Mouse (Mus musculus): ENCODE measurements around the gene Cdkl1. TPM values are rescaled to one million over a fixed set of nuclear protein-coding genes. Genes with fewer than 3 reads are reported as not detected.

The Cdkl1 gene
- polyA plus RNA-seq, 1 experiment from 2014 or later = 9.0 TPM

DNA sequence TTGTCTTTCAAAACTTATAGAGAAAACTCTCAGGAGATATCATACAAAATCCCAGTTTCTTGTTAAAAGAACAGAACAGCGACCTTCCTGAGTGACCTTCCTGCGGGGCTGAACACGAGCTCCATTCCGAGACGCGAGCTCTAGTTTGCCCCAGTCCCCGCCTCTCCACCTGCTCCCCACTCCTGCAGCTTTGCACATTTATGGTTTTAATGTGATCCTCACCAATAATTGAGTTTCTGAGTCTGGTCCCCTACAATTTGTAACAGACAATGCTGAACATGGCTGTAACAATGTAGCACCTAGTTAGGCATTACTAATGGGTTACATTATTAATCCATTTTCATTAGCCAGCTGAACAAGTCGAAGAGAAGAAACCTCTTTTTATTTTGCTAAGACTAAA, 9.6 kb downstream of the Cdkl1 start:
- WGBS = 54% methylated on average over 8 of the region's 8 CpGs
- H3K36me3 ChIP-seq = no peaks in the 10 kb centered on the region
- H3K4me1 ChIP-seq (replicated peaks) = no peaks in the 10 kb centered on the region
- H3K27me3 ChIP-seq = no peaks in the 10 kb centered on the region
- no peak overlapping the region for H3K9ac ChIP-seq
- ATAC-seq (ENCODE audit: low FRiP score, low read depth) = no peak
- no peak overlapping the region for H3K4me2 ChIP-seq
- no peak overlapping the region for H3K27ac ChIP-seq (replicated peaks)
- H3K4me3 ChIP-seq = no peak overlapping the region
- H3K9me3 ChIP-seq = no peaks in the 10 kb centered on the region

DNA sequence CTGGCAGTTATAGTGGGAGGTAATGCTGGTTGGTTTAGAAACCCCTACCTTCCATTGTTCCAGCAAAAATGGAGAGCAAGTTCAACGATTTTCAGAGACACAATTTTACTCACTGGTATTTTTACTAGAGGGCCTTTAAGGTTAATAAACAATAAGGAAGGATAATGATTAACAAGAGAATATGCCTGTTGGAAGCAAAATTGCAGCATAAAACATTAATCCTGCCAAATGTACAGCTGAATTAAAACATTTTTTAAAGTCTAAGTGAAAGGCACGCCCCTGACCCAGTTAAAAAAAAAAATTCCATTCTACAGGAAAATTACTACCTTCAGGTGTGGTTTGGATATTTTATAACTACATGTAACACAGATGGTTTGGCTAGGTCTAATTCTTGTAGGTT, 13.1 kb downstream of the Cdkl1 start:
- ATAC-seq (ENCODE audit: low FRiP score, low read depth) = no peak
- Histone ChIP-seq H3K4me2 (no peak overlapping the region), H3K4me1 (replicated peaks) (no peaks in the 10 kb centered on the region), H3K9me3 (no peaks in the 10 kb centered on the region), H3K27me3 (no peaks in the 10 kb centered on the region), H3K36me3 (no peaks in the 10 kb centered on the region), H3K27ac (replicated peaks) (no peak overlapping the region), H3K9ac (no peak overlapping the region), H3K4me3 (no peak overlapping the region)
- WGBS = 81% methylated on average over 2 of the region's 2 CpGs

DNA sequence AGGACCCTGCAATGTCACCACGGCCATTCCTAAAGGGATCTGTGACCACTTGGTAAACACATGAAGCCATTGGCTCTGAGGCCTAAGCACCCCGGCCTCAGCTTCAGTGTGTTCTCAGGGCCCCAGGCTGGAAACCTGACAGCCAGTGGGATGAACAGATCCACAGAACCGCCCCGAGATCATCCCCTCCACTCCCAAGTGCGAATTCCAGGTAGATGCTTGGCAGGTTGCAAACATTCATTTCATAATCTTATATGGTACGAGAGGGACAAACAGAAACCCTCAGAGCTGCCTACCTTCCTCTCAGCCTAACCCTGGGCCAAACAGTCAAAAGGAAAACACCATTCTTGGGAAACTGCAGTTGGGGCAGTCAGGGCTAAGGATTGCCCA, 13.7 kb downstream of the Cdkl1 start:
- H3K4me3 ChIP-seq = no peak overlapping the region
- no peaks in the 10 kb centered on the region for H3K27me3 ChIP-seq
- no peak overlapping the region for H3K4me2 ChIP-seq
- H3K27ac ChIP-seq (replicated peaks) = no peak overlapping the region
- no peak overlapping the region for H3K9ac ChIP-seq
- H3K4me1 ChIP-seq (replicated peaks) = no peaks in the 10 kb centered on the region
- ATAC-seq (ENCODE audit: low FRiP score, low read depth) = no peak
- no peaks in the 10 kb centered on the region for H3K9me3 ChIP-seq
- 91% methylated on average over 6 of the region's 6 CpGs for WGBS
- no peaks in the 10 kb centered on the region for H3K36me3 ChIP-seq

DNA sequence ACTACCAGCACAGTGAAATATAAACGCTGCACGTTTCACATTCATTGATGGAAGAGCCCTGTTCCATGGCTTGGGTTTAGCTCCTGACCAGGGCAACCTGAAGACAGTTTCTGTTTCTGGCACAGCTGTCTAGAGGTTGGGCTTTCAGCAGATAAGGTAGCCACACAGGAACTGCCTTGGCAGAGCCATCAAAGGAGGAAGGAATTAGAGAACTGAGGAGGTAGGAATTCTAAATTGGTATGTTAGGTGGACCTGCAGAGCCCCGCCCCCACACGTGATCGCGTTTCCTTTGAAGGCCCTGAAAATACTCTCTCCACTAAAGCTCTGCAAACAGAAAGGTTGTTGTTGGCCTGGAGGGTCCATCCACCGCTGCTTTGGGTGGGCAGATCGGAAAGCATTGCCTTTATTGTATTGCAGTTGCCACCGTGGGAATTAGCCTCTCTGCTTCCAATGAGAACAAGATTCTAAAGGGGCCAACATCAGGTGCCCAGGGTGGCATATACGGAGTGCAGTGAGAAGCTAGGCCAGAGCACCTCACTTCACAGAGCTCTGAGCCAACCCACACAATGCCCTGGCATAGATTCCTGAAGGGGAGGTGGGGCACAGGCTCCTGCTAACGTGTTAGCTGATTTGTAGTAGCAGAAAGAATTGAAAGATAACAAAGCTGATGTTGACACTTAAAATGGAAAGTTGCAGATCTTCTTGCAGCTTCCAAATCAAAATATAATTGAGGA, 14.3 kb downstream of the Cdkl1 start:
- H3K9me3 ChIP-seq = no peaks in the 10 kb centered on the region
- no peaks in the 10 kb centered on the region for H3K27me3 ChIP-seq
- no peak overlapping the region for H3K4me3 ChIP-seq
- no peak overlapping the region for H3K27ac ChIP-seq (replicated peaks)
- no peak overlapping the region for H3K4me2 ChIP-seq
- no peak overlapping the region for H3K9ac ChIP-seq
- H3K4me1 ChIP-seq (replicated peaks) = no peaks in the 10 kb centered on the region
- 74% methylated on average over 11 of the region's 11 CpGs for WGBS
- H3K36me3 ChIP-seq = no peaks in the 10 kb centered on the region
- ATAC-seq (ENCODE audit: low FRiP score, low read depth) = no peak

DNA sequence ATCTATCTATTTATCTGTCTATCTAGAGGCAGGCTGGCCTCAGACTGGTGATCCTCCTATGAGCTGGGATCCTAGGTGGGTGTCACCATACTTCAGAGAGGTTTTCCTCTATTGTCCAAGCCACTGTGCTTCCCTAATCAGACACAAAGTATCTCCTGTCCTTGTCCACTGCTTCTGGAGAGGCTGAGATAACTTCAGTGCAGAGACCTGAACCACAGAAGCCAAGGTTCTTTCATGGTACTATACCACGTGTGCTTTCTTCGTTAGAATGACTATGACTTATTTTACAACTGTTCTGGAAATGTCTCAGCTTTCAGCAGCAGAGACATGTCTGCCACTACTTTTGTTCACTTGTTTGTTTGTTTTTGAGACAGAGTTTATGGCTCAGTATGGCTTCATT, 22.2 kb downstream of the Cdkl1 start:
- H3K4me1 ChIP-seq (replicated peaks) = peaks cover 6% of the 10 kb centered on the region
- no peaks in the 10 kb centered on the region for H3K27me3 ChIP-seq
- H3K27ac ChIP-seq (replicated peaks) = no peak overlapping the region
- no peak overlapping the region for H3K4me3 ChIP-seq
- WGBS = 96% methylated on average over 2 of the region's 2 CpGs
- no peak for ATAC-seq (ENCODE audit: low FRiP score, low read depth)
- no peaks in the 10 kb centered on the region for H3K36me3 ChIP-seq
- H3K9ac ChIP-seq = no peak overlapping the region
- no peaks in the 10 kb centered on the region for H3K9me3 ChIP-seq
- H3K4me2 ChIP-seq = no peak overlapping the region

DNA sequence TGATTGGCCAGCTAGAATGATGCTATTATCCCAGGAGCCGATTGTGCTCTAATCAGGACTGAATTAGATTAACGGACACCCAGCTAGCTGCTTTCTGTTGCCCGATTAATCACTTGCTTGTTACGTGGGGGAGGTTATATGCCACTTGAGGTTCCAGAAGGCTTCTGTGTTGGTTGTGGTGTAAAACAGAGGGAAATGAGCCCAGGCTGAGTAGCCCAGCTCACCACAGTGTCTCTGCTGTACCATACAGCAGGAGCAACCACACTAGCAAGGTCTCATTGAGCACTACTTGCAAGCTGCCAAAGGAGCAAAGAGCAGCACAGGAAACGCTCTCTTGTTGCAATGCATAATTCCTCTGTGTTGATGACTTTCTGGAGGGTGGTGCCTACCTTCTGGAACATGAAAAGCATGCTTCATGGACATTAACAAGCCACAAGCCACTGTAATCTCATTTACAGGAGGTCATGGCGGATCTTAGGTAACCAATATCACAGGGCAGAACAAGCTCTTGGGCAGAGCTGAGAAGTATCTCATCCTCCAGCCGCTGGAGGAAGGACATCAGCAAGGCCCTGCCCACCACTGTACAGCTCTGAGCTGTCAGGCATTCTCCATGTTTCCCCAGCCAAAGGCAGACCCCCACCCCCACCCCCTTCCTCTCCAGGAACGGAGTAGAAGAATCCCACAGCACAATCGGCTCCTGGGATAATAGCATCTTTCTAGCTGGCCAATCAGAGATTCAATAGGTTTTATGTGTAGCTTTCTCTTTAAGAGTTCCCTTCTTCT, 23.4 kb downstream of the Cdkl1 start:
- Histone ChIP-seq H3K4me3 (no peak overlapping the region), H3K27me3 (no peaks in the 10 kb centered on the region), H3K4me1 (replicated peaks) (peaks cover 6% of the 10 kb centered on the region), H3K36me3 (no peaks in the 10 kb centered on the region), H3K27ac (replicated peaks) (no peak overlapping the region), H3K9ac (no peak overlapping the region), H3K9me3 (no peaks in the 10 kb centered on the region), H3K4me2 (no peak overlapping the region)
- ATAC-seq (ENCODE audit: low FRiP score, low read depth) = no peak
- 40% methylated on average over 9 of the region's 9 CpGs for WGBS

DNA sequence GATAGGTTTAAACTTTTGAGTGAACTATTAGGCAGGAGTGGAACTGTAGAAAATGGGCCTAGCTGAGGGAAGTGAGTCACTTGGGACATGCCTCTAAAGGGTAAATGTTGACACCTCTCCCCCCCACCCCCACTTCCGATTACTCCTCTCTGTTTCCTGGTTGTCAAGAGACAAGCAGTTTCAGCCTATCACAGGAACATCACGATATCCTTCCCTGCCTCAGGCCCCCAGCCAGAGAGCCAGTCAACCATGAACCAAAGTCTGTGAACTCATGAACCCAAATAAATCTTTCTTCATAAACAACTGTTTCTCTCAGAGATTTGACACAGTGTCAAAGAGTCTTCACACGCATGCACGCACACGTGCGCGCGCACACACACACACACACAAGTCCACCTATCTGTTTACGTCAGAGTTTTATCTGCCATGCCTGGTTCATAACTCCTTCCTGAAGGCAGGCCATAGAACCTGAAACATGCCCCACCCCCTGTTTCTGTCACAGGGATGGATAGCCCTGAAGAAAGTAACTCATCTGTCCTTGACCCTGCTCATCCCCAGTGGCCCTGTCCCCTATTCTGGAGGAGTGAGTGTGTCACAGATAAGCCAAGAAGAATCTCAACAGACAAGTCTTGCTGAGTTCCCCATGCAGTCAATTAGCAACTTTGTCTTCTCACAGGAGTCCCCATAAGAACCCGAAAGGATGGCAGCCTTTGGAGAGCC, 24.7 kb downstream of the Cdkl1 start:
- Histone ChIP-seq H3K4me3 (no peak overlapping the region), H3K9ac (no peak overlapping the region), H3K9me3 (no peaks in the 10 kb centered on the region), H3K4me1 (replicated peaks) (peaks cover 6% of the 10 kb centered on the region), H3K27ac (replicated peaks) (no peak overlapping the region), H3K4me2 (no peak overlapping the region), H3K36me3 (no peaks in the 10 kb centered on the region), H3K27me3 (no peaks in the 10 kb centered on the region)
- no peak for ATAC-seq (ENCODE audit: low FRiP score, low read depth)
- 85% methylated on average over 10 of the region's 10 CpGs for WGBS

DNA sequence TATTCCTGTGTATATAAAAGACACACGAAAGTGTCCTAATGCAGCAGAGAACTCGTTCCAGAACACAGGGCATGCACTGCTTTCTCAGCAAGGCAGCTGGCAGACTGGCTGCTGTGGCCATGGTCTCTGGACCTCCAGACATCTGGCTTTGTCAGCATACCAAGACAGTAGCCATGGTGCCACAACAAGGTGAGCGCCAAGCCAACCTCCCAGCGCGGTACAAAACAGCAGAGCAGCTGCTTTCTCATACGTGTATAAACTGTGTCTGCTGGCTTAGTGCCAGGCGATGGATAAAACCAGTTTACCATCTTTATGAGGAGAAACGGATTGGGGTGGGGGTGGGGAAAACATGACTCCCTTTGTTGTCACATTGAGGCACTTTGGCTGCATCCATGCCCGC, 25.5 kb downstream of the Cdkl1 start:
- H3K4me2 ChIP-seq = no peak overlapping the region
- ATAC-seq (ENCODE audit: low FRiP score, low read depth) = no peak
- WGBS = 48% methylated on average over 9 of the region's 9 CpGs
- no peak overlapping the region for H3K9ac ChIP-seq
- no peak overlapping the region for H3K4me3 ChIP-seq
- H3K4me1 ChIP-seq (replicated peaks) = peaks cover 6% of the 10 kb centered on the region
- H3K27me3 ChIP-seq = no peaks in the 10 kb centered on the region
- H3K9me3 ChIP-seq = no peaks in the 10 kb centered on the region
- H3K27ac ChIP-seq (replicated peaks) = no peak overlapping the region
- H3K36me3 ChIP-seq = no peaks in the 10 kb centered on the region

DNA sequence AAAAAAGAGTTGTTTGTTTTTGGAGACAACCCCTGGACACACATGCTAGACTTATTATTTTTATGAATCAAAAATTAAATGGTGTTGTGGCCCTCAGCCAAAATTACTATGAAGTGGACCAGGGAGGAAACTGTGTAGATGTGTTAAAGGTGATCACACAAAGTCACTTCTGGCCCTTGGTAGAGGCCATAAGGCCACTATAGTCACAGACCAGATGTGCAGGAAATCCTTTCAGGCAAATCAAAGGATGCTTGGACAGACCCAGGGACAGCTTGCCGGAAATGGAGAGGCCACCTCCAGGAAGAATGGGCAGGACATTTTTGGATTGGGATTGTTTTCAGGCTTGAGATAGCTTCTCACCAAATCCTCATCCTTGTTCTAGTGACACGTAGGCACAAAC, 29.5 kb downstream of the Cdkl1 start:
- WGBS = 65% methylated on average over 2 of the region's 2 CpGs
- no peak overlapping the region for H3K9ac ChIP-seq
- ATAC-seq (ENCODE audit: low FRiP score, low read depth) = no peak

DNA sequence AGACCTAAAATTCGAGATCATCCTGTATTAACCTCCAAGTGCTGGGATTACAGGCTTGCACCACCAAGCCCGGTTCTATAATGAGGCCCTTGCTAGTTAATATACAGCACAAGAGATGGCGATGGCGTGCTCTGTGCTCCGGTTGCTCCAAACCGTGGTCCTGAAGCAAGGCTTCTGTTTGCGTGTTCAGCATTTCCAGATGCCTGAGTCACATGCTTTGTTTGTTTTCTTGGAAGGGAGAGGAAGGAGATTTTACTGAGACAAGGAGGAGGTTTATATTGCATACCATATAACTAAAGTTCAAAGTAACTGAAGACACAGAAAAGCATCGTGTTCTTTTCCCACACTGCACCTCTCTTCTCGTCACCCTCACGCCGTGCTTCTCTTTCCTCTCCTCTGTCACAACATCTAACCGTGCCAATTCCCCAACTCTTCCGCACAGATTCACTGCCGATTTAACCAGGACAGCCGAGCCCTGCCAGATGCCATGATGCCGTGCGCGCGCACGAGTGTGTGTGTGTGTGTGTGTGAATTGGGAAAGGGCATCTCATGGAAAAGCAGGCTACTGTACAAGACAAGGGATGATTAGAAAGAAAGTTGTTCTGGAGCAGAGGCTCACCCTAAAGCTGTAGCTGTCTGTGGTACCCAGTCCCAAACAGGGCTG, 30.2 kb downstream of the Cdkl1 start:
- no peak for ATAC-seq (ENCODE audit: low FRiP score, low read depth)
- H3K27ac ChIP-seq (replicated peaks) = 0 out of 2 replicates have a peak overlapping the region, but pooled peaks have one; percentile 13
- H3K4me1 ChIP-seq (replicated peaks) = peaks cover 16% of the 10 kb centered on the region

More for the DNA sequence above, 29.5 kb downstream of the Cdkl1 start:
- Histone ChIP-seq H3K27ac (replicated peaks) (no peak overlapping the region), H3K4me3 (no peak overlapping the region), H3K4me1 (replicated peaks) (peaks cover 16% of the 10 kb centered on the region), H3K9me3 (no peaks in the 10 kb centered on the region), H3K36me3 (no peaks in the 10 kb centered on the region), H3K4me2 (no peak overlapping the region), H3K27me3 (no peaks in the 10 kb centered on the region)

DNA sequence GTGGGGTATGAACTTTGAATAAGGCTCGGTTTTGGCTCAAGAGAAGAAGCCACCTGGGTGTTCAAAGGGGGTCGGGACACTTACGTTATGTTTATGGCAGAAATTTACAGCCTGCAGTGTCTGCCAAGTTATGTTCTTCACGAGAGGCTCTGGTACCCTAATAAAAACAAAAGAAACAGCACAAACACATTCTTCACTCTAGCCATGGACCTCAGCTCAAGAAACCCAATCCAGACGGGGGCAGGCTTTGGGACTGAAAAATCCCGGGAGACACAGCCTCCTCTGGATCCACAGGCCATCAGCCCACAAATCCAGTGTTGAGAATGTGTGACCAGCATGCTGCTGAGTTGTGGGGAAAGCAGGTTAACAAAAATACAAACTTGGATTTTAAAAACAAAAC, 31.1 kb downstream of the Cdkl1 start:
- Histone ChIP-seq H3K27me3 (no peaks in the 10 kb centered on the region), H3K36me3 (no peaks in the 10 kb centered on the region), H3K27ac (replicated peaks) (no peak overlapping the region), H3K4me2 (no peak overlapping the region), H3K9me3 (no peaks in the 10 kb centered on the region), H3K9ac (no peak overlapping the region), H3K4me1 (replicated peaks) (peaks cover 16% of the 10 kb centered on the region), H3K4me3 (no peak overlapping the region)
- 67% methylated on average over 6 of the region's 6 CpGs for WGBS
- no peak for ATAC-seq (ENCODE audit: low FRiP score, low read depth)

More for the DNA sequence above, 30.2 kb downstream of the Cdkl1 start:
- Histone ChIP-seq H3K4me3 (no peak overlapping the region), H3K9me3 (no peaks in the 10 kb centered on the region), H3K9ac (no peak overlapping the region), H3K4me2 (no peak overlapping the region), H3K36me3 (no peaks in the 10 kb centered on the region), H3K27me3 (no peaks in the 10 kb centered on the region)
- WGBS = 79% methylated on average over 20 of the region's 20 CpGs
